In the genomic region with DNA sequence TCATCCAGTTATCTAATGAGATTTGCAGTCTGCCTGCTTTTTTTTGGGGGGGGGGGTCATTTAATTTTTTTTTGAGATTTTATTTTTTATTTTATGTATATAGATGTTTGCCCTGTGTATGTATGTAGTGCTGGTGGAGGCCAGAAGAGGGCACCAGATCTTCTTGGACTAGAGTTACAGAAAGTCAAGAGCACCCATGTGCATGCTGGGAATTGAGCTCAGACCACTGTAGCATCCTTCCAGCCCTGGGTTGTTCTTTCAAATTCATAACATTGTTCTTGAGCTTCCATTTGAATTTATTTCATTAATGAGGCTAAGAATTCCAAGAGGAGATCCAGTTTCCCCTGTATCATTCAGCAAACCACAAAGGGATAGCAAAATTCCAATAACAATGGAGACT, we compare ENCODE assay signal across 16 mouse cellular contexts.
DNase-seq lines count a peak whose midpoint lies in the region; ATAC-seq and TF ChIP-seq lines count a peak whose summit lies in the region.
"Had no signal": no experiment of that assay in that cellular context is flagged by ENCODE, and none has a peak within 500 bp of the region (broad histone marks: within the 10 kb centered on the region; RNA-seq: fewer than 3 reads in every experiment).

No protein-coding gene starts in this region.

- TF ChIP-seq CTCF in intestine, postnatal 0 days (IDR thresholded peaks at IDR 0.05; ENCODE audit: low read depth) = peak; percentile 21; the same call in 1 of the 2 replicates
- peak in 1 of 2 experiments; percentile 52; a peak in 2 of 4 replicates for TF ChIP-seq CTCF in CH12.LX (conservative IDR thresholded peaks at IDR 0.05 in 1 of 2, IDR thresholded peaks at IDR 0.05 in 1 of 2; ENCODE audit: low read depth in 2 of 2, low read length in 2 of 2)

- H3K4me1 ChIP-seq in intestine, postnatal 0 days (replicated peaks; ENCODE audit: control insufficient read depth, insufficient read depth, low read length) = no peaks in the 10 kb centered on the region
- H3K4me1 ChIP-seq in intestine, embryonic 15.5 days (replicated peaks) = no peaks in the 10 kb centered on the region
- peaks cover 6 to 35% of the 10 kb centered on the region in 2 experiments for H3K4me1 ChIP-seq in CH12.LX (ENCODE audit: control insufficient read depth in 1 of 2, insufficient read depth in 2 of 2)
- H3K4me1 ChIP-seq: heart, embryonic 13.5 days; limb, embryonic 15.5 days had no signal

- TF ChIP-seq POLR2A in CH12.LX (IDR thresholded peaks at IDR 0.05; ENCODE audit: low read depth, low read length) = no peak

- H3K27ac ChIP-seq in intestine, postnatal 0 days (ENCODE audit: low read depth, low read length) = no peak overlapping the region
- no peak overlapping the region for H3K27ac ChIP-seq in intestine, embryonic 15.5 days
- no peak overlapping the region for H3K27ac ChIP-seq in CH12.LX (ENCODE audit: insufficient read depth, low read depth)
- H3K27ac ChIP-seq: heart, embryonic 13.5 days; limb, embryonic 15.5 days had no signal

- H3K4me3 ChIP-seq in intestine, postnatal 0 days (ENCODE audit: low read depth, low read length) = no peak overlapping the region
- H3K4me3 ChIP-seq in intestine, embryonic 15.5 days (replicated peaks) = no peak overlapping the region
- peak overlapping the region in 1 of 3 experiments; percentile 31 for H3K4me3 ChIP-seq in CH12.LX (replicated peaks in 1 of 3; ENCODE audit: low read depth in 2 of 3, low read length in 2 of 3, poor library complexity in 1 of 3)
- H3K4me3 ChIP-seq: heart, embryonic 13.5 days; limb, embryonic 15.5 days had no signal

- TF ChIP-seq RAD21 in CH12.LX (IDR thresholded peaks at IDR 0.05; ENCODE audit: low read depth, low read length) = peak; percentile 38

- H3K79me2 ChIP-seq in CH12.LX (replicated peaks; ENCODE audit: control insufficient read depth, extremely low read depth, insufficient read depth, poor library complexity, severe bottlenecking) = no peaks in the 10 kb centered on the region

- no peak overlapping the region for H3K4me2 ChIP-seq in intestine, postnatal 0 days (replicated peaks; ENCODE audit: low read depth)
- H3K4me2 ChIP-seq in intestine, embryonic 15.5 days (replicated peaks) = no peak overlapping the region
- peak overlapping the region; percentile 65; the same call in 1 of the 2 replicates for H3K4me2 ChIP-seq in CH12.LX (ENCODE audit: insufficient read depth, low read depth, poor library complexity, severe bottlenecking)
- H3K4me2 ChIP-seq: heart, embryonic 13.5 days; limb, embryonic 15.5 days had no signal

- ATAC-seq in intestine, postnatal 0 days = no peak
- ATAC-seq in intestine, embryonic 15.5 days = no peak
- ATAC-seq: forebrain, embryonic 14.5 days; hindbrain, embryonic 16.5 days had no signal

- no peaks in the 10 kb centered on the region for H3K9me3 ChIP-seq in intestine, postnatal 0 days (ENCODE audit: control insufficient read depth)
- no peaks in the 10 kb centered on the region for H3K9me3 ChIP-seq in intestine, embryonic 15.5 days
- peaks cover 4% of the 10 kb centered on the region for H3K9me3 ChIP-seq in CH12.LX (replicated peaks; ENCODE audit: low read length)
- H3K9me3 ChIP-seq: limb, embryonic 15.5 days had no signal

- in situ Hi-C loops in CH12.LX (cut with MboI; ENCODE audit: low pct_ligation_motif_present, low pct_unique_long_range_greater_than_20kb, low sequenced_read_pairs) = no loop called here

- DNase-seq in 3T3-L1 (ENCODE audit: low read depth, low spot score) = peak; percentile 5
- DNase-seq in CH12.LX (ENCODE audit: extremely low read depth) = peak; percentile 50
- DNase-seq in R1 (ENCODE audit: low read depth, low spot score) = peak; percentile 58
- no peak for DNase-seq in cerebellum, adult 18-20 months
- no peak for DNase-seq in urinary bladder, postnatal 14 days (ENCODE audit: low spot score)
- DNase-seq: cerebellum, postnatal 25 days; heart, postnatal 4 days; lung, postnatal 36 days; right cerebral cortex, adult 18-20 months; thymus, adult 18-20 months had no signal

- no peak for TF ChIP-seq EP300 in CH12.LX (IDR thresholded peaks at IDR 0.05; ENCODE audit: low read length)

- no peaks in the 10 kb centered on the region for H3K36me3 ChIP-seq in intestine, postnatal 0 days (ENCODE audit: control insufficient read depth, insufficient read depth)
- no peaks in the 10 kb centered on the region for H3K36me3 ChIP-seq in intestine, embryonic 15.5 days
- H3K36me3 ChIP-seq in CH12.LX (replicated peaks in 1 of 2; ENCODE audit: control insufficient read depth in 1 of 2, insufficient read depth in 1 of 2, low read length in 1 of 2) = no peaks in the 10 kb centered on the region
- H3K36me3 ChIP-seq: heart, embryonic 13.5 days; limb, embryonic 15.5 days had no signal

- no peak overlapping the region for H3K9ac ChIP-seq in intestine, postnatal 0 days (ENCODE audit: low read depth, low read length)
- no peak overlapping the region for H3K9ac ChIP-seq in intestine, embryonic 15.5 days
- no peak overlapping the region for H3K9ac ChIP-seq in CH12.LX (ENCODE audit: insufficient read depth, low read depth)
- H3K9ac ChIP-seq: heart, embryonic 13.5 days; limb, embryonic 15.5 days had no signal

- dilution Hi-C loops in CH12.LX (cut with MboI; ENCODE audit: extremely low pct_ligation_motif_present, extremely low pct_unique_long_range_greater_than_20kb, low sequenced_read_pairs) = no loop called here

- H3K27me3 ChIP-seq in intestine, postnatal 0 days (replicated peaks; ENCODE audit: control insufficient read depth, insufficient read depth, low read length) = no peaks in the 10 kb centered on the region
- H3K27me3 ChIP-seq in intestine, embryonic 15.5 days (replicated peaks) = no peaks in the 10 kb centered on the region
- H3K27me3 ChIP-seq in CH12.LX (replicated peaks) = no peaks in the 10 kb centered on the region
- H3K27me3 ChIP-seq: heart, embryonic 13.5 days; limb, embryonic 15.5 days had no signal

TF ChIP-seq in CH12.LX, 34 proteins besides CTCF, POLR2A, EP300 and RAD21:
- peak; percentile 35; the same call in 1 of the 2 replicates for TF ChIP-seq SMC3 (IDR thresholded peaks at IDR 0.05; ENCODE audit: low read depth, low read length)
- TF ChIP-seq MAX (IDR thresholded peaks at IDR 0.05; ENCODE audit: low read length) = no peak
- no peak for TF ChIP-seq POLR2AphosphoS2 (IDR thresholded peaks at IDR 0.05; ENCODE audit: low read depth, low read length)
- no peak for TF ChIP-seq JUN (IDR thresholded peaks at IDR 0.05; ENCODE audit: insufficient read depth, low read depth, low read length)

Comparison
In these comparisons a context has a peak if more than half of its experiments do, and no peak if none do; other contexts are left out.
1. DNase-seq: peak in 3T3-L1 (single experiment), CH12.LX (single experiment) and R1 (single experiment); none in cerebellum, adult 18-20 months (0 of 2) and urinary bladder, postnatal 14 days (single experiment).